Mouse (Mus musculus): ENCODE measurements around the gene Lmnb2. TPM values are rescaled to one million over a fixed set of nuclear protein-coding genes. Genes with fewer than 3 reads are reported as not detected.
A peak's percentile ranks its signal among the peaks of the same experiment; 100 is the strongest.

Lmnb2 gene
- polyA plus RNA-seq, 2 experiments from 2014 or later: 3.3 to 4.7 TPM

DNA sequence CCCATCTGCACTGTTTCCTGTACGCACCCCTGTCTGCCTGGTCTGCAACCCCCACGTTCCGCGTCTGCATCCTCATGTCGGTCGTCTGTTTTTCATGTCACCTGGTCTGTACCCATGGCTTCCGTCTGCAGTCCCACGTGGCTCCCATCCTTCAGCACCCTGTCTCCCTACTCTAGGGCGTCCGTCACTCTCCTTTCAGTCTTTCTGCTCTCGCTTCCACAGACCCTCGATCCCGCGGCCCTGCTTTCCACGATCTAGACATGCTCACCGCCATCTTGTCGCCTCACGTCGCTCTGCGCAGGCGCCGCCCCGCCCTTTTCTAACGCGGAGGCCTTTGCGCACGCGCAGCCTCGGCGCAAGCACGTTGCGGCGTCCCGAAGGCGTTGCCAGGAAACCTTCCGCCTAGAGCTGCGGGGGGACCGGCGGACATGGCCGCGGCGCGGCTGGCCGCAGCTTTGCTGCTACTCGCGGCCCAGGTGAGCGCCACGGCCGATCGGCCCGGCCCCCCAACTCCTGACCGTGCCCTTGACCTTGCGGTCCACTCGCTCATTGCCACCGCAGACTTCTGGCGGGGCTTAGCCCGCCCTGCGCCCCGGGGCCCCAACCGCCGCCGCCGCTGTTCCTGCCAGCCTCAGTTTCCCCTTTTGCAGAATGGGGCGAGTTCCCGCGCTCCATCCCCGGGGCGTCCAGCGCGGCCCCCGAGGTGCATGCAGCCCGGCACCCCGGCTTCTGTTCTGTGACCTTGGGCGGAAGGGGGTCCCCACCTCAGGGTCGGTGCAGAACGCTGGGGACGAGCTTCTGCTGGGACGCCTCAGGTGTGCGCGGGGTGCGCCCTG is 62.9 kb downstream of the Lmnb2 start, which contains the start of the genes Lsm7 and Sppl2b:
Lsm7 (minus strand) TSS at position 297 of the 836 bp plus-strand sequence.
Sppl2b (plus strand) TSS at position 363 of the 836 bp plus-strand sequence.
- ATAC-seq: peak; percentile 87

Other genes with a start within 250 kb of the Lmnb2 start
- 10 to 100 TPM; 37.3 to 51.7 TPM for gene Mknk2, start 240.1 kb downstream of the Lmnb2 start, polyA plus RNA-seq (2017; shearing (Covaris generic))
- 100 to 1,000 TPM; 265 to 359 TPM for gene Mob3a, start 216.3 kb downstream of the Lmnb2 start, polyA plus RNA-seq (2017; shearing (Covaris generic))
- gene Izumo4, start 216.1 kb downstream of the Lmnb2 start, polyA plus RNA-seq (2017; shearing (Covaris generic)): 100 to 1,000 TPM in 1 of 2 experiments, 10 to 100 TPM in 1; 89.2 to 116 TPM
- gene Ap3d1, start 176.0 kb downstream of the Lmnb2 start, polyA plus RNA-seq (2017; shearing (Covaris generic)): 10 to 100 TPM; 26.7 to 29.1 TPM
- gene Dot1l, start 163.0 kb downstream of the Lmnb2 start, polyA plus RNA-seq (2017; shearing (Covaris generic)): 10 to 100 TPM; 13.4 to 15.5 TPM
- gene Sf3a2, start 120.0 kb downstream of the Lmnb2 start, polyA plus RNA-seq (2017; shearing (Covaris generic)): 10 to 100 TPM; 12.3 to 13.2 TPM
- 100 to 1,000 TPM; 106 to 120 TPM for gene Plekhj1, start 119.6 kb downstream of the Lmnb2 start, polyA plus RNA-seq (2017; shearing (Covaris generic))
- not detected for gene Amh, start 113.0 kb downstream of the Lmnb2 start, polyA plus RNA-seq (2017; shearing (Covaris generic))
- not detected for gene Jsrp1, start 104.7 kb downstream of the Lmnb2 start, polyA plus RNA-seq (2017; shearing (Covaris generic))
- 1,000 to 10,000 TPM; 1,727 to 2,219 TPM for gene Oaz1, start 91.6 kb downstream of the Lmnb2 start, polyA plus RNA-seq (2017; shearing (Covaris generic))
- not detected for gene Lingo3, start 74.2 kb downstream of the Lmnb2 start, polyA plus RNA-seq (2017; shearing (Covaris generic))
- 100 to 1,000 TPM; 198 to 233 TPM for gene Lsm7, start 63.0 kb downstream of the Lmnb2 start, polyA plus RNA-seq (2017; shearing (Covaris generic))
- gene Sppl2b, start 63.0 kb downstream of the Lmnb2 start, polyA plus RNA-seq (2017; shearing (Covaris generic)): 10 to 100 TPM; 12.2 to 22.2 TPM
- gene Tmprss9, start 46.4 kb downstream of the Lmnb2 start, polyA plus RNA-seq (2017; shearing (Covaris generic)): not detected
- gene Timm13, start 17.3 kb downstream of the Lmnb2 start, polyA plus RNA-seq (2017; shearing (Covaris generic)): 100 to 1,000 TPM; 212 to 257 TPM
- 10 to 100 TPM; 25.3 to 38.9 TPM for gene Gadd45b, start 11.8 kb upstream of the Lmnb2 start, polyA plus RNA-seq (2017; shearing (Covaris generic))
- under 1 TPM in 1 of 2 experiments, not detected in 1; 0.54 TPM for gene Gng7, start 96.7 kb upstream of the Lmnb2 start, polyA plus RNA-seq (2017; shearing (Covaris generic))
- not detected for gene Diras1, start 107.4 kb upstream of the Lmnb2 start, polyA plus RNA-seq (2017; shearing (Covaris generic))
- 1 to 10 TPM; 3.3 to 4.7 TPM for gene Slc39a3, start 119.2 kb upstream of the Lmnb2 start, polyA plus RNA-seq (2017; shearing (Covaris generic))
- 100 to 1,000 TPM in 1 of 2 experiments, 10 to 100 TPM in 1; 78.9 to 148 TPM for gene Sgta, start 141.9 kb upstream of the Lmnb2 start, polyA plus RNA-seq (2017; shearing (Covaris generic))
- 1 to 10 TPM; 2.0 to 2.5 TPM for gene Thop1, start 151.8 kb upstream of the Lmnb2 start, polyA plus RNA-seq (2017; shearing (Covaris generic))
- not detected for gene Creb3l3, start 180.6 kb upstream of the Lmnb2 start, polyA plus RNA-seq (2017; shearing (Covaris generic))
- gene Map2k2, start 187.7 kb upstream of the Lmnb2 start, polyA plus RNA-seq (2017; shearing (Covaris generic)): 10 to 100 TPM; 21.5 to 28.1 TPM
- 10 to 100 TPM in 1 of 2 experiments, 1 to 10 TPM in 1; 6.5 to 11.3 TPM for gene Zbtb7a, start 217.0 kb upstream of the Lmnb2 start, polyA plus RNA-seq (2017; shearing (Covaris generic))
- gene Pias4, start 249.7 kb upstream of the Lmnb2 start, polyA plus RNA-seq (2017; shearing (Covaris generic)): 10 to 100 TPM; 17.1 to 20.0 TPM